Mouse (Mus musculus) MEL (cell line): ENCODE measurements at regions not wholly inside any gene's neighbourhood (a gene's known extent, or its start where the extent isn't known, plus 50 kb on each side); places are given as distances from the start of the nearest gene placed in this dataset.

Experiments used
- DNase-seq: peaks from one replicate; pipeline ENCODE4 v3.0.0; 2011; ENCODE audit warnings: low read depth, low spot score
- H3K27ac ChIP-seq: 2 replicates; pipeline ENCODE4 v1.5.1; 2012; ENCODE audit warnings: low read depth, mild to moderate bottlenecking, control low read depth, low read length, moderate library complexity; ENCODE audit not compliant: control insufficient read depth
- H3K27me3 ChIP-seq, 2 experiments: fragments of 150-350 bp in 1 of 2; sonication (generic) in 1 of 2; 2 replicates each; pipeline ENCODE4 v1.6.1; 2012; ENCODE audit warnings: low read length in 2 of 2, mild to moderate bottlenecking in 2 of 2, improper control_type of control experiment in 1 of 2, moderate library complexity in 1 of 2; ENCODE audit not compliant: insufficient read depth in 2 of 2, control insufficient read depth in 1 of 2
- H3K36me3 ChIP-seq, 2 experiments: 2 replicates each; pipeline ENCODE4 v1.6.1; 2012 to 2014; ENCODE audit warnings: low read length in 2 of 2, improper control_type of control experiment in 1 of 2, inconsistent platforms in 1 of 2, mild to moderate bottlenecking in 1 of 2; ENCODE audit not compliant: insufficient read depth in 2 of 2, control insufficient read depth in 1 of 2
- H3K4me1 ChIP-seq, 2 experiments: fragments of 150-350 bp in 1 of 2; sonication (generic) in 1 of 2; 2 replicates each; pipeline ENCODE4 v1.6.1; 2012; ENCODE audit warnings: low read length in 2 of 2, improper control_type of control experiment in 1 of 2, mild to moderate bottlenecking in 1 of 2; ENCODE audit not compliant: insufficient read depth in 2 of 2, control insufficient read depth in 1 of 2
- H3K4me3 ChIP-seq, 2 experiments: fragments of 150-350 bp in 1 of 2; sonication (generic) in 1 of 2; 2 replicates each; pipeline ENCODE4 v1.5.1; 2012; ENCODE audit warnings: low read depth in 2 of 2, low read length in 2 of 2, mild to moderate bottlenecking in 2 of 2, moderate library complexity in 2 of 2, control low read depth in 1 of 2, improper control_type of control experiment in 1 of 2; ENCODE audit not compliant: control insufficient read depth in 1 of 2, insufficient read depth in 1 of 2
- H3K79me2 ChIP-seq: 2 replicates; pipeline ENCODE4 v1.6.1; 2012; ENCODE audit warnings: mild to moderate bottlenecking, low read length, moderate library complexity; ENCODE audit not compliant: control insufficient read depth, poor library complexity, insufficient read depth
- H3K9ac ChIP-seq: 2 replicates; pipeline ENCODE4 v1.6.1; 2012; ENCODE audit warnings: low read depth, mild to moderate bottlenecking, control low read depth, low read length, moderate library complexity; ENCODE audit not compliant: control insufficient read depth, poor library complexity, severe bottlenecking
- H3K9me3 ChIP-seq: fragments of 150-350 bp; sonication (generic); replicated peaks from 2 replicates; pipeline ENCODE4 v1.6.1; 2012; ENCODE audit warnings: mild to moderate bottlenecking, low read length, improper control_type of control experiment, moderate library complexity; ENCODE audit not compliant: insufficient read depth
- CHD2 ChIP-seq: IDR thresholded peaks from 2 replicates; pipeline ENCODE4 v1.6.1; 2011; ENCODE audit warnings: low read length, improper control_type of control experiment
- CTCF ChIP-seq, 3 experiments: IDR thresholded peaks in 2 of 3; conservative IDR thresholded peaks in 1 of 3; 2 replicates each; pipeline ENCODE4 v1.5.1; 2011 to 2012; ENCODE audit warnings: low read length in 3 of 3, low read depth in 2 of 3, mild to moderate bottlenecking in 2 of 3, improper control_type of control experiment in 1 of 3, inconsistent platforms in 1 of 3, mixed read lengths in 1 of 3, moderate library complexity in 1 of 3; ENCODE audit not compliant: control insufficient read depth in 1 of 3, insufficient read depth in 1 of 3, poor library complexity in 1 of 3, severe bottlenecking in 1 of 3
- E2F4 ChIP-seq: IDR thresholded peaks from 2 replicates; pipeline ENCODE4 v1.6.1; 2011; ENCODE audit warnings: low read depth, low read length, improper control_type of control experiment, borderline replicate concordance
- ELF1 ChIP-seq: IDR thresholded peaks from 2 replicates; pipeline ENCODE4 v1.6.1; 2014; ENCODE audit warnings: low read depth, mild to moderate bottlenecking, inconsistent platforms, low read length, improper control_type of control experiment, moderate library complexity
- EP300 ChIP-seq, 2 experiments: IDR thresholded peaks; 2 replicates each; pipeline ENCODE4 v1.6.1; 2011; ENCODE audit warnings: improper control_type of control experiment in 2 of 2, low read length in 2 of 2, low read depth in 1 of 2, mild to moderate bottlenecking in 1 of 2
- ETS1 ChIP-seq: IDR thresholded peaks from 2 replicates; pipeline ENCODE4 v1.6.1; 2012; ENCODE audit warnings: low read depth, mild to moderate bottlenecking, inconsistent platforms, low read length, improper control_type of control experiment, moderate library complexity
- GABPA ChIP-seq: IDR thresholded peaks from 2 replicates; pipeline ENCODE4 v1.6.1; 2012; ENCODE audit warnings: low read depth, mild to moderate bottlenecking, inconsistent platforms, low read length, improper control_type of control experiment, moderate library complexity
- GATA1 ChIP-seq: IDR thresholded peaks from 2 replicates; pipeline ENCODE4 v1.6.1; 2011; ENCODE audit warnings: low read depth, low read length, improper control_type of control experiment
- JUND ChIP-seq: IDR thresholded peaks from 2 replicates; pipeline ENCODE4 v1.6.1; 2011; ENCODE audit warnings: low read depth, mild to moderate bottlenecking, improper control_type of control experiment, low read length
- KAT2A ChIP-seq: conservative IDR thresholded peaks from 2 replicates; pipeline ENCODE4 v1.6.1; 2012; ENCODE audit warnings: low read depth, low read length, improper control_type of control experiment, inconsistent platforms
- MAFK ChIP-seq: IDR thresholded peaks from 2 replicates; pipeline ENCODE4 v1.6.1; 2011; ENCODE audit warnings: low read depth, mild to moderate bottlenecking, low read length, improper control_type of control experiment, borderline replicate concordance
- MAZ ChIP-seq: IDR thresholded peaks from 2 replicates; pipeline ENCODE4 v1.6.1; 2012; ENCODE audit warnings: low read depth, mild to moderate bottlenecking, inconsistent platforms, low read length, improper control_type of control experiment
- MYB ChIP-seq: IDR thresholded peaks from 2 replicates; pipeline ENCODE4 v1.6.1; 2011; ENCODE audit warnings: mild to moderate bottlenecking, low read depth, low read length, improper control_type of control experiment
- NRF1 ChIP-seq: IDR thresholded peaks from 2 replicates; pipeline ENCODE4 v1.6.1; 2014; ENCODE audit warnings: low read depth, mild to moderate bottlenecking, inconsistent platforms, low read length, improper control_type of control experiment, moderate library complexity; ENCODE audit not compliant: poor library complexity, insufficient read depth, severe bottlenecking
- POLR2A ChIP-seq, 2 experiments: IDR thresholded peaks; 2 replicates each; pipeline ENCODE4 v1.6.1; 2011 to 2012; ENCODE audit warnings: low read length in 2 of 2, mild to moderate bottlenecking in 2 of 2, control low read depth in 1 of 2, improper control_type of control experiment in 1 of 2, low read depth in 1 of 2, moderate library complexity in 1 of 2; ENCODE audit not compliant: control insufficient read depth in 1 of 2, insufficient read depth in 1 of 2, poor library complexity in 1 of 2
- POLR2AphosphoS2 ChIP-seq: IDR thresholded peaks from 2 replicates; pipeline ENCODE4 v1.6.1; 2011; ENCODE audit warnings: low read length, improper control_type of control experiment
- RAD21 ChIP-seq: IDR thresholded peaks from 2 replicates; pipeline ENCODE4 v1.6.1; 2011; ENCODE audit warnings: mild to moderate bottlenecking, low read depth, low read length, improper control_type of control experiment
- RCOR1 ChIP-seq: IDR thresholded peaks from 2 replicates; pipeline ENCODE4 v1.6.1; 2012; ENCODE audit warnings: low read depth, mild to moderate bottlenecking, inconsistent platforms, low read length, improper control_type of control experiment
- SIN3A ChIP-seq: IDR thresholded peaks from 2 replicates; pipeline ENCODE4 v1.6.1; 2012; ENCODE audit warnings: low read length, improper control_type of control experiment, inconsistent platforms
- TAL1 ChIP-seq: IDR thresholded peaks from 2 replicates; pipeline ENCODE4 v1.6.1; 2012; ENCODE audit warnings: mild to moderate bottlenecking, inconsistent platforms, low read length, moderate library complexity, mixed read lengths
- TBP ChIP-seq: IDR thresholded peaks from 2 replicates; pipeline ENCODE4 v1.8.0; 2011; ENCODE audit warnings: low read depth, low read length, improper control_type of control experiment
- TCF12 ChIP-seq: IDR thresholded peaks from 2 replicates; pipeline ENCODE4 v1.6.1; 2014; ENCODE audit warnings: low read depth, mild to moderate bottlenecking, inconsistent platforms, low read length, improper control_type of control experiment, moderate library complexity
- USF2 ChIP-seq, 2 experiments: IDR thresholded peaks; 2 replicates each; pipeline ENCODE4 v1.6.1; 2011 to 2012; ENCODE audit warnings: improper control_type of control experiment in 2 of 2, low read length in 2 of 2, borderline replicate concordance in 1 of 2, inconsistent platforms in 1 of 2, low read depth in 1 of 2, mild to moderate bottlenecking in 1 of 2; ENCODE audit not compliant: insufficient read depth in 1 of 2
- ZC3H11A ChIP-seq: IDR thresholded peaks from 2 replicates; pipeline ENCODE4 v1.6.1; 2012; ENCODE audit warnings: low read depth, mild to moderate bottlenecking, inconsistent platforms, low read length, improper control_type of control experiment
- ZMIZ1 ChIP-seq: IDR thresholded peaks from 2 replicates; pipeline ENCODE4 v1.6.1; 2012; ENCODE audit warnings: low read depth, mild to moderate bottlenecking, inconsistent platforms, low read length, improper control_type of control experiment, moderate library complexity

DNA sequence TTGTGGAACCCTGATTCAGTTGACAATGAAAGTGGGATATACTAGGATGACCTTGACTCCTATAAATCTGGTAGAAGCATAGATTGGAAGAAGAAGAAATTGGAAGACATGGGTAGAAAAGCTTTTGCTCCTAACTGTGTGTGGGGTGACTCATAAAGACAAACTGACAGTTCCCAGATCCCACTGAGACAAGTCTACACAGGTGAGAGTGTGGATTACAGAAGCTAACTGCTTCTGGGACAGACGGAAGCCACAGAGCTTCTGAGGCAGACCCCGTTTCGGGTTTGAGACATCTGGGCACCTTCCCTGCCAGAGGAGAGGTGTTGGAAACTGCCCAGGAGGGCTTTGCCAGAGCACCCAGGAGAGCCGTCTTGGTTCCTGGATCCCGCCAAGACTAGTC, 204.7 kb upstream of the Fam98a start:
- H3K79me2 ChIP-seq: no peaks in the 10 kb centered on the region
- no peak overlapping the region for H3K9ac ChIP-seq
- H3K4me1 ChIP-seq: no peaks in the 10 kb centered on the region
- TF ChIP-seq USF2 (IDR thresholded peaks at IDR 0.05; ENCODE audit: borderline replicate concordance in 1 of 2, insufficient read depth in 1 of 2, low read depth in 1 of 2, low read length in 2 of 2) (no peak), POLR2AphosphoS2 (no peak), CTCF (IDR thresholded peaks at IDR 0.05 in 2 of 3, conservative IDR thresholded peaks at IDR 0.05 in 1 of 3; ENCODE audit: control insufficient read depth in 1 of 3, insufficient read depth in 1 of 3, low read depth in 2 of 3, low read length in 3 of 3, poor library complexity in 1 of 3, severe bottlenecking in 1 of 3) (no peak), TBP (no peak), CHD2 (no peak), GABPA (no peak), POLR2A (IDR thresholded peaks at IDR 0.05; ENCODE audit: control insufficient read depth in 1 of 2, insufficient read depth in 1 of 2, low read depth in 1 of 2, low read length in 2 of 2, poor library complexity in 1 of 2) (no peak), JUND (no peak), ZMIZ1 (no peak), GATA1 (no peak), KAT2A (no peak), E2F4 (no peak), TAL1 (no peak), SIN3A (no peak), MAZ (no peak), RAD21 (no peak), MYB (no peak), MAFK (no peak), ZC3H11A (no peak)
- no peaks in the 10 kb centered on the region for H3K9me3 ChIP-seq
- no peak for DNase-seq
- no peaks in the 10 kb centered on the region for H3K36me3 ChIP-seq
- H3K27ac ChIP-seq: no peak overlapping the region
- no peak overlapping the region for H3K4me3 ChIP-seq
- H3K27me3 ChIP-seq: no peaks in the 10 kb centered on the region; a peak in 1 of 4 replicates

DNA sequence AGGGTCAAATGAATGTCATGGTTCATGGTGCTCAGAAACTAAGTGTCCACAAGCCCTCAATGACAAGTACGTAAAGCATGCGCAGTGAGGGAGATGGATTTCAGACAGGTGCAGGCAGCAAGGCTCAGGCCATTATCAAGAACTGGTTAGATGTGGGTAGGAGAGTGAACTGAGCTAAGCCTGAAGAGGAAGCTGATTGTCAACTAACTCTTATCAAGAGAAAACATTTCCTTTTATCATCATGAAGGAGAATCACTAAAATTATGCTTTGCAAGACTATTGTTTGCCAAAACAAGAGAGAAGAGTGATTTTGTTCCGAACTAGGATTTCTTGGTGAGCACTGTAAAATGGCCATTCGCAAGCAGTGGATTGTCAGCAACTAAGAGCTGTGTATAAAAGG, 164.7 kb upstream of the Fam98a start:
- Histone ChIP-seq H3K27ac (no peak overlapping the region), H3K27me3 (no peaks in the 10 kb centered on the region), H3K9ac (no peak overlapping the region), H3K36me3 (peaks cover 0 to 27% of the 10 kb centered on the region in 2 experiments; a peak in 2 of 4 replicates), H3K4me3 (no peak overlapping the region), H3K9me3 (no peaks in the 10 kb centered on the region), H3K79me2 (no peaks in the 10 kb centered on the region), H3K4me1 (peaks cover 13 to 21% of the 10 kb centered on the region in 2 experiments)
- DNase-seq: peak; percentile 20
- TF ChIP-seq USF2 (IDR thresholded peaks at IDR 0.05; ENCODE audit: borderline replicate concordance in 1 of 2, insufficient read depth in 1 of 2, low read depth in 1 of 2, low read length in 2 of 2): no peak
- TF ChIP-seq GATA1: peak; percentile 54
- peak; percentile 50; the same call in 1 of the 2 replicates for TF ChIP-seq NRF1
- TF ChIP-seq ELF1: no peak
- TF ChIP-seq ETS1: peak; percentile 62; the same call in 1 of the 2 replicates
- peak; percentile 84 for TF ChIP-seq TCF12
- TF ChIP-seq RCOR1: peak; percentile 91
- peak; percentile 57 to 65 for TF ChIP-seq EP300 (IDR thresholded peaks at IDR 0.05; ENCODE audit: low read depth in 1 of 2, low read length in 2 of 2)
- 0 out of 2 replicates have a peak, but pooled peaks have one; percentile 7 for TF ChIP-seq SIN3A
